Mouse (Mus musculus) liver, embryonic 13.5 days (tissue): Measurements from ENCODE around the gene Ppfia3. TPM values are rescaled to one million over a fixed set of nuclear protein-coding genes. Genes with fewer than 3 reads are reported as not detected.
"Not testable (repeated sequence)": the region's sequence is repeated elsewhere in the genome, so short reads cannot be mapped to it uniquely, and the experiment has no call there.

Source experiments
- ATAC-seq: fragments of 200-750 bp; cut with Nextera tagmentation; 2 replicates; pipeline ENCODE4 v1.8.0; 2017; ENCODE audit warnings: low read depth, mild to moderate bottlenecking, moderate number of reproducible peaks, moderate library complexity
- DNase-seq: peaks from one replicate; pipeline ENCODE4 v3.0.0; 2022
- H3K27ac ChIP-seq: fragments of 300-500 bp; sonication (generic); 2 replicates; pipeline ENCODE4 v1.5.1; 2015; ENCODE audit warnings: moderate library complexity, mild to moderate bottlenecking, inconsistent platforms
- H3K27me3 ChIP-seq: fragments of 300-500 bp; sonication (generic); 2 replicates; pipeline ENCODE4 v1.6.1; 2015; ENCODE audit warnings: mild to moderate bottlenecking, inconsistent platforms
- H3K36me3 ChIP-seq: fragments of 300-500 bp; sonication (generic); 2 replicates; pipeline ENCODE4 v1.6.1; 2015; ENCODE audit warnings: mild to moderate bottlenecking, inconsistent platforms
- H3K4me1 ChIP-seq: fragments of 300-500 bp; sonication (generic); replicated peaks from 2 replicates; pipeline ENCODE4 v1.6.1; 2015; ENCODE audit warnings: inconsistent platforms
- H3K4me2 ChIP-seq: fragments of 300-500 bp; sonication (generic); 2 replicates; pipeline ENCODE4 v1.6.1; 2015; ENCODE audit warnings: inconsistent platforms, mild to moderate bottlenecking, moderate library complexity
- H3K4me3 ChIP-seq: fragments of 300-500 bp; sonication (generic); replicated peaks from 2 replicates; pipeline ENCODE4 v1.5.1; 2015; ENCODE audit warnings: mild to moderate bottlenecking, inconsistent platforms
- H3K9ac ChIP-seq: fragments of 300-500 bp; sonication (generic); 2 replicates; pipeline ENCODE4 v1.6.1; 2015; ENCODE audit warnings: mild to moderate bottlenecking, inconsistent platforms
- H3K9me3 ChIP-seq: fragments of 300-500 bp; sonication (generic); replicated peaks from 2 replicates; pipeline ENCODE4 v1.6.1; 2016; ENCODE audit warnings: inconsistent platforms
- WGBS: fragments of 180-500 bp; shearing (Covaris S2); methylation state at CpG from one replicate; pipeline ENCODE4 v1.1.7; 2015; ENCODE audit not compliant: insufficient replicate concordance; 5-methylcytosine and 5-hydroxymethylcytosine counted together
- polyA plus RNA-seq: library from polyadenylated mRNA; unstranded; fragments of >200 nt; fragmentation: Nextera tagmentation; extraction: Ambion mirVana; gene quantifications from 2 replicates; pipeline ENCODE4 v1.2.1, GENCODE M21; 2015

Gene Ppfia3
- polyA plus RNA-seq, 1 experiment from 2014 or later = 0.25 TPM

GRCm38 (mm10) chr7:45362801-45363200 lies 4.0 kb downstream of the Ppfia3 start:
- H3K9me3 ChIP-seq = no peaks in the 10 kb centered on the region
- WGBS = 4% methylated on average over 13 of the region's 13 CpGs
- DNase-seq (peak; percentile 68), ATAC-seq (no peak)
- H3K4me3 ChIP-seq = no peak overlapping the region
- peaks cover 86% of the 10 kb centered on the region for H3K27me3 ChIP-seq
- H3K4me1 ChIP-seq = peaks cover 40% of the 10 kb centered on the region
- no peaks in the 10 kb centered on the region for H3K36me3 ChIP-seq
- H3K9ac ChIP-seq = no peak overlapping the region
- no peak overlapping the region for H3K4me2 ChIP-seq
- no peak overlapping the region for H3K27ac ChIP-seq

GRCm38 (mm10) chr7:45361243-45361804 lies 5.5 kb downstream of the Ppfia3 start:
- peaks cover 29% of the 10 kb centered on the region for H3K4me1 ChIP-seq
- WGBS = under 1% methylated on average over 43 of the region's 43 CpGs
- peak overlapping the region; percentile 70 for H3K4me2 ChIP-seq
- H3K4me3 ChIP-seq = peak overlapping the region; percentile 51
- H3K27ac ChIP-seq = no peak overlapping the region
- H3K9me3 ChIP-seq = no peaks in the 10 kb centered on the region
- no peaks in the 10 kb centered on the region for H3K36me3 ChIP-seq
- H3K27me3 ChIP-seq = peaks cover 93% of the 10 kb centered on the region
- ATAC-seq (peak; percentile 68), DNase-seq (peak; percentile 76)
- peak overlapping the region; percentile 19; the same call in 1 of the 2 replicates for H3K9ac ChIP-seq

GRCm38 (mm10) chr7:45360404-45361125 lies 6.3 kb downstream of the Ppfia3 start:
- H3K27ac ChIP-seq = no peak overlapping the region
- H3K9me3 ChIP-seq = no peaks in the 10 kb centered on the region
- no peak overlapping the region for H3K4me3 ChIP-seq
- H3K4me2 ChIP-seq = peak overlapping the region; percentile 70
- WGBS = 35% methylated on average over 18 of the region's 18 CpGs
- ATAC-seq (no peak), DNase-seq (no peak)
- H3K27me3 ChIP-seq = peaks cover 91% of the 10 kb centered on the region
- H3K4me1 ChIP-seq = peaks cover 29% of the 10 kb centered on the region
- no peaks in the 10 kb centered on the region for H3K36me3 ChIP-seq
- no peak overlapping the region for H3K9ac ChIP-seq

GRCm38 (mm10) chr7:45359081-45359480 lies 7.7 kb downstream of the Ppfia3 start:
- not testable (repeated sequence) for H3K27ac ChIP-seq, ATAC-seq, H3K4me2 ChIP-seq, H3K9me3 ChIP-seq, H3K4me3 ChIP-seq, H3K36me3 ChIP-seq, DNase-seq, H3K9ac ChIP-seq
- 35% methylated on average over 10 of the region's 11 CpGs for WGBS
- H3K27me3 ChIP-seq = peaks cover 87% of the 10 kb centered on the region
- peaks cover 32% of the 10 kb centered on the region for H3K4me1 ChIP-seq

- Histone ChIP-seq H3K4me2 (no peak overlapping the region), H3K9me3 (no peaks in the 10 kb centered on the region), H3K4me3 (no peak overlapping the region), H3K4me1 (peaks cover 14% of the 10 kb centered on the region), H3K9ac (no peak overlapping the region), H3K27me3 (peaks cover 79% of the 10 kb centered on the region), H3K27ac (no peak overlapping the region), H3K36me3 (no peaks in the 10 kb centered on the region)
- WGBS = 29% methylated on average over 13 of the region's 13 CpGs
- no peak for DNase-seq
- ATAC-seq = no peak
Measured at GRCm38 (mm10) chr7:45356087-45356486, 10.7 kb downstream of the Ppfia3 start.

- 57% methylated on average over 15 of the region's 15 CpGs for WGBS
- H3K4me2 ChIP-seq = no peak overlapping the region
- no peaks in the 10 kb centered on the region for H3K9me3 ChIP-seq
- H3K4me1 ChIP-seq = peaks cover 8% of the 10 kb centered on the region
- H3K9ac ChIP-seq = no peak overlapping the region
- no peak overlapping the region for H3K4me3 ChIP-seq
- ATAC-seq (no peak), DNase-seq (no peak)
- H3K36me3 ChIP-seq = no peaks in the 10 kb centered on the region
- peaks cover 79% of the 10 kb centered on the region for H3K27me3 ChIP-seq
- no peak overlapping the region for H3K27ac ChIP-seq
Measured at GRCm38 (mm10) chr7:45355318-45356020, 11.3 kb downstream of the Ppfia3 start.

- WGBS = 22% methylated on average over 5 of the region's 5 CpGs
- Histone ChIP-seq H3K27me3 (peaks cover 73% of the 10 kb centered on the region), H3K9me3 (no peaks in the 10 kb centered on the region), H3K4me3 (no peak overlapping the region), H3K9ac (no peak overlapping the region), H3K27ac (no peak overlapping the region), H3K4me1 (peaks cover 8% of the 10 kb centered on the region; the same call in 1 of the 2 replicates), H3K4me2 (no peak overlapping the region), H3K36me3 (no peaks in the 10 kb centered on the region)
- ATAC-seq = no peak
- no peak for DNase-seq
Measured at GRCm38 (mm10) chr7:45353041-45353440, 13.8 kb downstream of the Ppfia3 start.

GRCm38 (mm10) chr7:45346905-45347304 lies 19.9 kb downstream of the Ppfia3 start:
- 54% methylated on average over 13 of the region's 13 CpGs for WGBS
- Histone ChIP-seq H3K9me3 (no peaks in the 10 kb centered on the region), H3K9ac (no peak overlapping the region), H3K36me3 (no peaks in the 10 kb centered on the region), H3K4me2 (no peak overlapping the region), H3K27me3 (peaks cover 31% of the 10 kb centered on the region), H3K27ac (no peak overlapping the region), H3K4me3 (no peak overlapping the region), H3K4me1 (peaks cover 4% of the 10 kb centered on the region)
- DNase-seq (no peak), ATAC-seq (no peak)

- Histone ChIP-seq H3K27me3 (peaks cover 35% of the 10 kb centered on the region), H3K27ac (no peak overlapping the region), H3K9ac (no peak overlapping the region), H3K4me1 (peaks cover 37% of the 10 kb centered on the region), H3K4me3 (no peak overlapping the region), H3K36me3 (no peaks in the 10 kb centered on the region), H3K9me3 (no peaks in the 10 kb centered on the region), H3K4me2 (no peak overlapping the region)
- 19% methylated on average over 13 of the region's 13 CpGs for WGBS
- ATAC-seq (no peak), DNase-seq (peak; percentile 29)
Measured at GRCm38 (mm10) chr7:45343543-45343942, 23.3 kb downstream of the Ppfia3 start.

GRCm38 (mm10) chr7:45342081-45342480 lies 24.7 kb downstream of the Ppfia3 start:
- 80% methylated on average over 11 of the region's 11 CpGs for WGBS

GRCm38 (mm10) chr7:45341303-45341702 lies 25.5 kb downstream of the Ppfia3 start:
- ATAC-seq (peak; percentile 45), DNase-seq (peak; percentile 85)
- Histone ChIP-seq H3K9me3 (no peaks in the 10 kb centered on the region), H3K9ac (0 out of 2 replicates have a peak overlapping the region, but pooled peaks have one; percentile 71), H3K4me3 (peak overlapping the region; percentile 61), H3K27ac (peak overlapping the region; percentile 16; the same call in 1 of the 2 replicates), H3K36me3 (no peaks in the 10 kb centered on the region), H3K4me1 (peaks cover 45% of the 10 kb centered on the region), H3K27me3 (peaks cover 42% of the 10 kb centered on the region), H3K4me2 (peak overlapping the region; percentile 91)
- 3% methylated on average over 8 of the region's 8 CpGs for WGBS

More at GRCm38 (mm10) chr7:45342081-45342480, 24.7 kb downstream of the Ppfia3 start:
- Histone ChIP-seq H3K27me3 (peaks cover 38% of the 10 kb centered on the region), H3K4me3 (no peak overlapping the region), H3K9me3 (no peaks in the 10 kb centered on the region), H3K36me3 (no peaks in the 10 kb centered on the region), H3K4me2 (no peak overlapping the region), H3K9ac (no peak overlapping the region), H3K27ac (no peak overlapping the region), H3K4me1 (peaks cover 45% of the 10 kb centered on the region)
- ATAC-seq = no peak
- DNase-seq = no peak
